Mouse (Mus musculus) heart, adult 8-10 months (tissue): ENCODE data around the gene Olfr221. TPM values are rescaled to one million over a fixed set of nuclear protein-coding genes. Genes with fewer than 3 reads are reported as not detected.

Source experiments
- DNase-seq: peaks from one replicate; pipeline ENCODE4 v3.0.0; 2022; ENCODE audit warnings: low spot score
- total RNA-seq, 4 experiments: library from RNA; stranded (reverse); gene quantifications; 2 replicates each; pipeline ENCODE4 v1.2.4; 2022

Gene Olfr221
- total RNA-seq, 4 experiments from 2014 or later: not detected

DNA sequence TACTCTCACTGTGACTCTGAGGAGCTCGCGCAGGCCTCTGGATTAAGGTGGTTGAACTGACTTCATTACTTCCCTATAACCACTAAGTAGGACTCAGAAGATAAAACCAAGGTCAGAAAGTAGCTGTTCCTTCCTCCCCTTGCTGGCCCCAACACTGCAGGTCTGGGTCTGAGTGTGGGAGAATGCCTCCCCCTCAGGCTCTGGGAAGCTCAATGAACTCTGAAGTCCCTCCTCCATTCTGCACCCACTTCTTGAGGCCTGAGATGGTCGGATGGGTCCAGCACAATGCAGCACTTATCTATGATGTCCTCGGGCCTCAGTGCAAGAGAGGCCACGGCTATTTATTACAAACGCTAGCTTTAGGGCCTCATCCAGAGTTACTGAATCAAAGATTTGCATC lies 36.6 kb downstream of the Olfr221 start:
- no peak for DNase-seq

DNA sequence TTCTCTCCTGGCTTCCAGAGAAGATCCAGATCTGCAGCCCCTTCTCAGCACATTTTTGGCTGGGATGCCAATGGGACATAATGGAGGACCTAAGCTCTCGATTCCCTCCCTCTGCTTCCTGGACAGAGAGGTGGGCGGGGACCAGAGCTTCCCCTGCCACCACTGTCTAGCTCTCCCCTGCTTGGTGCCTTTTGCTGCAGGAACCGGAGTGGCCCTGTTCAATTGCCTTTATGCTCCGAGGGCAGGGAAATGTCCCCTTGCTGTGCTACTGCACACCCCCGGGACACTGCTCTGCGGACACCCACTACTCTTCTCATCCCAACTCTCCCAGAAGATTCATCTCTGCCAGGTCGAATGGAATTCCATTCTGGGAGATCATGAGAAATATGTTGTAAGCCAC lies 37.1 kb downstream of the Olfr221 start:
- DNase-seq: no peak

DNA sequence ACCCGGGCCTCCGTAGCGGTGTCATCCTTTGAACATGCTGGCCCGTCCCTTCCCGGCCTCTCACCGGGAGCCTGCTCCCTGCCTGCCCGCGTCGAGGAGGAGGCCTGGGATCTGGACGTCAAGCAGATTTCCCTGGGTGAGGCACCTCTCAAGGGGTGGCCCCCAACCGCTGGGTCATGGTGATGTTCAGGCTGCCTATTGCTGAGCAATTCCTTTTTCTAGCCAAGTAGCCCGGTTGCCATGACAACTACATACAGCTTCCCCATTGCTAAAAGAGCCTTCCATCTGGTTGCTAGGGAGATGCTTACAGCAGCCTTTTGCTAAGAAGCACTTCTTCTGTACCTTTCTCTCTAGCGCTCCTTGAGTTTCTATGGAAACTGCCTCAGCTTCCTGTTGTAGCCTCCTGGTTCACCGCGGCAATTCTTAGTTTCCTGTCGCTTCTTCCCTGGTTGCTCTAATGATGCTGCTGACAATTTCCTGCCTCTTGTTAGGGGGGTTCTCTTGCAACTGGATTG lies 38.2 kb downstream of the Olfr221 start:
- DNase-seq: peak; percentile 35

GRCm38 (mm10) chr14:51997483-51997882 lies 44.8 kb downstream of the Olfr221 start:
- no peak for DNase-seq

DNA sequence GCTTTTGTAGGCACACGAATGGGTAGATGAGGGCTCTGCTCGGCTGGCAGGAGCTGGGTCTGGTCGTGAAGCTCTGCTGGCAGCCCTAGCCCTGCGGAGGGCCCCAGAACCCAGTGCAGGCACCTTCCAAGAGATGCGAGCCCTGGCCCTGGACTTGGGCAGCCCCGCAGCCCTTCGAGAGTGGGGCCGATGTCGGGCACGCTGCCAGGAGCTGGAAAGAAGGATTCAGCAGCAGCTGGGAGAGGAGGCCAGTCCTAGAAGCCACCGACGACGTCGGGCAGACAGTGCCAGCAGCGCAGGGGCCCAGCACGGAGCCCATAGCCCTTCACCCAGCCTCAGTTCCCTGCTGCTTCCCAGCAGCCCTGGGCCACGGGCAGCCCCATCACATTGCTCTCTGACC lies 45.4 kb downstream of the Olfr221 start:
- DNase-seq: no peak

DNA sequence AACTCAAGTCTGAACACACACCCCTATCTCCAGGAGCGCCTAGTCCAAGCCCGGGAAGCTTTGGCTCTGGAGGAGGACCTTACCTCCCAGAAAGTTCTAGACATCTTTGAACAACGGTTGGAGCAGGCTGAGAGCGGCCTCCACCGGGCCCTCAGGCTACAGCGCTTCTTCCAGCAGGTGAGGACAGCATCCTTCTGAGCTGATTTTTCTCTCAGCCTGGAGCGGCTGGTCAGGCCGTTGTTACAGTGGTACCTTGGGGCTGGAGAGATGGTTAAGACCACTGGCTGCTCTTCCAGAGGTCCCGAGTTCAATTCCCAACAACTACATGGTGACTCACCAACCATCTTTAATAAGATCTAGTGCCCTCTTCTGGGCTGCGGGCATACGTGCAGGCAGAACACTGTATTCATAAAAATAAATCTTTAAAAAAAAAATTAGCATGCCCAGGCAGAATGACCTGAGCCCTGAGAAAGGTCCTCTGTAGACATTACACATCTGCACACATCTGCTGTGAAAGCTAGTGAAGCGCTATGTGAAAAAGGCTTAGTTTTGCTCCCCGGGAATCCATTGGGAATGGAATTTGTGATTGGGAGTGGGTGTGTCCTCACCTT lies 45.9 kb downstream of the Olfr221 start:
- no peak for DNase-seq

DNA sequence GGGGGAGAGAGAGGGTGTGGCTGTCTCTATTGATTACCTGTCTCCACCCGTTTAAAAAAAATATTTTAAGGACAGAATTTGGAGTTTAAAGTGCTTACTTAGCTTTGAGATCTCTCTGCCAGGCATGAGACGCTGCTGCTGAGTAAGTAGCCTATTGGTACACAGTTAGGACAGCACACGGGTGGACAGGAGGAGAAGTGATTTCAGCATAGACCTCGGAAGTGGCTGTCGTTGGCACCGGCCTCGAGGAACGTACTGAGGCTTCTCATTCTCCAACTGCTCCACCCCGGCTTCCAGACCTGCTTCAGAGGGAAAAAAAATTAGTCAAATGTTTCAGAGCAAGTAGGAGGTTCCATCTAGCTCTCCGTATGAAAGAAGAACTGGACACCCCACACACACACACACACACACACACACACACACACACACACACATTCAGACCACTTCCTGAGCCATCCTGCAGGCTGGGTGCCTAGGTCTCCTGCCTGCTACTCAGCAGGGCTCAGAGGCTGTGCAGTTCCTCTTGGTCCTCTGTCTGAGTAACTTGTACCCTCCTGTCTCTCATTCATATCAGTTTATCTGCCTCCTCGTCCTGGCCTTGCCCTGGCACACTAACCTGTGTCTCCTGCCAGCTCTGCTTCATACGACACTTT lies 46.9 kb downstream of the Olfr221 start:
- no peak for DNase-seq

DNA sequence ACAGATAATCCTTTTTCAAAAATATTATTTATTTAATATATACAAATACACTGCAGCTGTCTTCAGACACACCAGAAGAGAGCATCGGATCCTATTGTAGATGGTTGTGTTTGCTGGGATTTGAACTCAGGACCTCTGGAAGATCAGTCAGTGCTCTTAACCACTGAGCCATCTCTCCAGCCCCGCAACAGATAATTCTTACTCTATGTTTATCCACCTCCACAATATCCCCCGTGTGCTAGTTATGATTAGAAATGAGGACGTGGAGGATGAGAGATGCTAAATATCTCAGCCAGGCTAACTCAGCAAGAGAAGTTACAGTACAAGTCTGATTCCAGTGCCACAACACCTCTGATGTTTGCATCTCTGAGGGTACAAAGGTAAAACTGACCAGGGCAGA lies 47.8 kb downstream of the Olfr221 start:
- DNase-seq: no peak

DNA sequence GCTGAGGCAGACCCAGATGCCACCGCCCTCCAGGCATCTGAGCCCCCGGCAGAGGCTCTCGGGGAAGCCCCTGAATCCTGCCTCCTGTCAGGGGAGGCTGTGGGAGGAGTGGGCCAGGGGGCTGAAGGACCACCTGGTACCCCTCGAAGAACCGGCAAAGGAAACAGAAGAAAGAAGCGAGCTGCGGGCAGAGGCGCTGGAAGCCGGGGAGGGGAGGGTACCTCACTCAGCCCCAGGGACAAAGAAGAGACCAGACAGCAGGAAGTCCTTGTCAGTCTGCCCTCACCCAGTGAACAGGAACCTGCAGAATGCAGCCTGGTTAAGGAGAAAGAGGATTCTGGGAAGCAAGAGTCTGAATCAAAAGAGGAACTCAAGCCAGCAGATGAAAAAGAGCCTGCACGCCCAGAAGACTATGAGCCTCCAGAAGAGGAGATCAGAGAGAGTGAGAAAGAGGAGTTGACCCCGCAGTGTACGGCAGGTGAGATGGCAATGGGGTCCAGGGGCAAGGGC lies 52.7 kb downstream of the Olfr221 start:
- no peak for DNase-seq

GRCm38 (mm10) chr14:51988731-51989130 lies 53.5 kb downstream of the Olfr221 start:
- no peak for DNase-seq

DNA sequence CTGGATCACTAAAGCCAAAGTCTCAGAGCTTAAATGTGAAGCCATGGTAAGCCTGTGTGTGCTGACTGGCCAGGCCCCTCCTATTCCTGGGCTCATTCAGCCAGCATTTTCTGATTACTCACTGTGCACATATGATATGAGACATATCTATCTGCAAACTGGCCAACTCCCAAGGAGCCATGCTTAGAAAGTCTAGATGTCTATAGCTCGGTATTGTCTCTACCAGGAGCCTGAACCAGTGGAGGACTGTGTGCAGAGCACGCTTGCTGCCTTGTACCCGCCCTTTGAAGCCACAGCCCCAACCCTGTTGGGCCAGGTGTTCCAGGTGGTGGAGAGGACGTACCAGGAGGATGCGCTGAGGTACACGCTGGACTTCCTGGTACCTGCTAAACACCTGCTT lies 55.1 kb downstream of the Olfr221 start:
- no peak for DNase-seq

- no peak for DNase-seq
Observed at GRCm38 (mm10) chr14:51986153-51986505, 56.1 kb downstream of the Olfr221 start.

DNA sequence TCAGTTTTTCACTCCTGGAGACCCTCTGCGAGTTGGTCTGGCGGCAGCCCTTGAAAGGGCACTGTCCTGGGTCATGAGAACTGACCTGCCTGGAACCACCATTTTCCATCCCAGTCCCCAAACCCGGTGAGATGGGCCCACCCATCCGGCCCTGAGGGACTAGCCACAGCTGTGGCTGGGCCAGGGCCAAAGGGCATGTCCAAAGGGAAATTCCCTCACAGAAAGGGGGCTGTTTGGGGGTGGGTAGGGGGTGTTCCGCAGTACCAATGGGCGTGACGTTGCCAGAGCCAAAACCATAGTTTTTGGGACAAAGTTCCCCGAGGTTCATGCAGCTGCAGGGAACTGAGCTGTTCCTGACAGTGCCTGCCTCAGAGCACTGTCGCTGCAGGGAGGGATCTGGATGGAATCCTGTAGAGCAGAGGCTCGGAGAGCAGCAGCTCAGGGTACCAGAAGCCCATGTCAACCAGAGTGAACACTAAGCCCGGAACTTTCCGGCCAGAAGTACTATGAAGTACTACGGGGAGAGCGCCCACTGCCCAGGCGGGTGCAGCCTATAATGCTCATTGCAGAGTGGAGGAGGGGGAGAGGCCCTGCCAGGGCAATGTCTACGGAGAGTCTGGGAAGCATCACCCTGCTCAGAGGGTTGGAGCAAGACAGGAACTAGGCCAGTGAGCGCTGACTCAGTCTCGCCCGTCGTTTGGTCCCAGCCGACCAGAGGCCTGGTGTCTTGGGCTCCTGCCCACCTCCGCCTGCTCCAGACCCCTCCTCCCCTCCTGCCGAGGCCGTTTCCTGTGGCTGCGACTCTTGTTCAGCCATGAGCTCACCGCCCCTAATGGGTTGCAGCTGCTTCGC lies 56.7 kb downstream of the Olfr221 start:
- peak; percentile 84 for DNase-seq

DNA sequence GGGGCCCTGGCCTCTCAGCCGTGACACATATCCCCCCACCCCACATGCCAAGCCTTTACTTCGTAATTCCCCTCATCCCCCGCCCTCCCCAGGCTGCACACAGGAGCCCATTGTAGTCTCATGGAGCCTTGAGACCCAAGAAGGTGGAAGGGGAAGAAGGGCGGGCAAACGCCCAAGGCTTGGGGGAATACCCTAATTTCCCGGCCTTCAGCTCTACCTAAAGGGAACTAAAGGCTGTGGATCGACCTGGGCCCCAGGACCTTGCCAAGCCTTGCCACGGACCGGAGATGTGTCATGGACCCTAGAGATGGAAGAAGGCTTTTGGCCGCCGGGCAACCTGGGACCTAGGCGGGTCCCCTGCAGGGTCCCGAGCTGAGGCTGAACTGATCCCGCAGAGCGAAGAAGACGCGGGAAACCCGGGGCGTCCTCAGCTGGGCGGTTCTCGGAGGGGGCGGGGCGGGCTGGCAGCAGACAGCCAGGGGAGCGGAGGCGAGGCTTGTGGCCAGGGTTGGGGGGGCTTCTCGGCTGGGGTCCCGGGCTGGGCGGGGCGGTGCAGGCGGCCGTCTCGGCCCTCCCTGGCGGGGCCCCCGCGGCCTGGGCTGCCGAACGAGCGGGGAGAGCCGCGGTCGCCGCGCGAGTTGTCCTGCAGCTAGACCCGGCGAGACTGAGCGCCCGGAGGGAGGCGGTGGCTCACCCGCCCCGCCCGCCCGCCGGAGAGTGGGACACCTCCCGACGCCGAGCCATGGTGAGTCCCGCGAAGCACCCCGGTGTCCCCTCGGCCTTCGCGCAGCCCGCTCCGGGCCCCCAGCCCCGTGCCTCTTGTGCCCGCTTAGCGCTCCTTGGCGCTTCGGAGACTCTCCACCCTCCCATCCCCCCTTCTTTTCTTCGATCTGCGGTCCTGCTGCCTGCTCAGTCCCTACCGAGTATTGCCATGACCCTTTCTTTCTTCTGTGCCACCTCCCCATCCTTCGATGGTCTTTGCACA lies 57.7 kb downstream of the Olfr221 start, which contains the start of gene Arhgef40:
TSS of gene Arhgef40 (plus strand) at position 473 of the 985 bp plus-strand sequence.
- DNase-seq: peak; percentile 58

Other genes with a start within 250 kb of the Olfr221 start
- not detected for gene AY358078, start 242.4 kb downstream of the Olfr221 start, total RNA-seq
- gene Ear6, start 188.8 kb downstream of the Olfr221 start, total RNA-seq: not detected
- gene Mettl17, start 157.6 kb downstream of the Olfr221 start, total RNA-seq: 10 to 100 TPM; 17.9 to 26.4 (median 22.7) TPM
- under 1 TPM in 2 of 4 experiments, not detected in 2; 0.17 to 0.44 TPM for gene Slc39a2, start 149.6 kb downstream of the Olfr221 start, total RNA-seq
- 1,000 to 10,000 TPM; 1,477 to 1,608 (median 1,523) TPM for gene Ndrg2, start 128.3 kb downstream of the Olfr221 start, total RNA-seq
- not detected for gene Tppp2, start 124.0 kb downstream of the Olfr221 start, total RNA-seq
- not detected for gene Rnase13, start 119.7 kb downstream of the Olfr221 start, total RNA-seq
- gene Arhgef40, start 57.7 kb downstream of the Olfr221 start, total RNA-seq: 10 to 100 TPM; 20.4 to 31.0 (median 24.0) TPM
- gene Tmem253, start 26.8 kb downstream of the Olfr221 start, total RNA-seq: 1 to 10 TPM; 1.6 to 4.4 (median 2.5) TPM
- gene Zfp219, start 21.7 kb downstream of the Olfr221 start, total RNA-seq: 10 to 100 TPM; 22.5 to 29.9 (median 24.6) TPM
- 100 to 1,000 TPM; 126 to 132 (median 128) TPM for gene Hnrnpc, start 61.6 kb upstream of the Olfr221 start, total RNA-seq
- under 1 TPM in 3 of 4 experiments, not detected in 1; 0.31 to 0.41 (median 0.37) TPM for gene Rpgrip1, start 68.2 kb upstream of the Olfr221 start, total RNA-seq
- gene Supt16, start 155.0 kb upstream of the Olfr221 start, total RNA-seq: 10 to 100 TPM; 20.7 to 26.7 (median 22.9) TPM
- gene Chd8, start 215.3 kb upstream of the Olfr221 start, total RNA-seq: 10 to 100 TPM; 26.8 to 42.5 (median 37.7) TPM
- 10 to 100 TPM; 32.9 to 37.8 (median 34.8) TPM for gene Tox4, start 236.7 kb upstream of the Olfr221 start, total RNA-seq
- gene Rab2b, start 237.1 kb upstream of the Olfr221 start, total RNA-seq: 1 to 10 TPM; 3.8 to 5.6 (median 5.4) TPM